Mouse (Mus musculus) embryonic facial prominence, embryonic 11.5 days (tissue): ENCODE data around the gene Chst11. TPM values are rescaled to one million over a fixed set of nuclear protein-coding genes. Genes with fewer than 3 reads are reported as not detected.

Source experiments
- ATAC-seq: fragments of 200-750 bp; cut with Nextera tagmentation; replicated peaks from 2 replicates; pipeline ENCODE4 v1.8.0; 2017; ENCODE audit warnings: low read depth; ENCODE audit not compliant: insufficient number of reproducible peaks, low FRiP score, low TSS enrichment
- DNase-seq: peaks from one replicate; pipeline ENCODE4 v3.0.0-alpha.2; 2015; ENCODE audit warnings: low spot score
- H3K27ac ChIP-seq: fragments of 300-500 bp; sonication (generic); replicated peaks from 2 replicates; pipeline ENCODE4 v1.5.1; 2014; ENCODE audit warnings: mild to moderate bottlenecking, low read depth, low read length, control low read depth
- H3K27me3 ChIP-seq: fragments of 300-500 bp; sonication (generic); 2 replicates; pipeline ENCODE4 v1.6.1; 2014; ENCODE audit warnings: mild to moderate bottlenecking, low read length, moderate library complexity, mixed read lengths; ENCODE audit not compliant: control insufficient read depth, insufficient read depth
- H3K36me3 ChIP-seq: fragments of 300-500 bp; sonication (generic); replicated peaks from 2 replicates; pipeline ENCODE4 v1.6.1; 2014; ENCODE audit warnings: low read depth, mild to moderate bottlenecking, low read length, moderate library complexity, mixed read lengths; ENCODE audit not compliant: control insufficient read depth, insufficient read depth
- H3K4me1 ChIP-seq: fragments of 300-500 bp; sonication (generic); 2 replicates; pipeline ENCODE4 v1.6.1; 2014; ENCODE audit warnings: low read length, mixed read lengths; ENCODE audit not compliant: control insufficient read depth, insufficient read depth
- H3K4me2 ChIP-seq: fragments of 300-500 bp; sonication (generic); 2 replicates; pipeline ENCODE4 v1.6.1; 2014; ENCODE audit warnings: low read depth, mild to moderate bottlenecking, control low read depth, low read length, moderate library complexity
- H3K4me3 ChIP-seq: fragments of 300-500 bp; sonication (generic); 2 replicates; pipeline ENCODE4 v1.5.1; 2014; ENCODE audit warnings: low read depth, low read length, control low read depth
- H3K9ac ChIP-seq: fragments of 300-500 bp; sonication (generic); replicated peaks from 2 replicates; pipeline ENCODE4 v1.6.1; 2014; ENCODE audit warnings: mild to moderate bottlenecking, control low read depth, low read length
- H3K9me3 ChIP-seq: fragments of 300-500 bp; sonication (generic); replicated peaks from 2 replicates; pipeline ENCODE4 v1.6.1; 2016; ENCODE audit warnings: mild to moderate bottlenecking, low read length, inconsistent platforms, mixed read lengths; ENCODE audit not compliant: control insufficient read depth
- WGBS: fragments of 180-500 bp; shearing (Covaris S2); extraction: QIAGEN DNeasy Blood & Tissue Kit; methylation state at CpG from one replicate; pipeline ENCODE4 v1.1.7; 2014; 5-methylcytosine and 5-hydroxymethylcytosine counted together
- polyA plus RNA-seq: library from polyadenylated mRNA; unstranded; fragments of >200 nt; fragmentation: Nextera tagmentation; extraction: Ambion mirVana; gene quantifications from 2 replicates; pipeline ENCODE4 v1.2.1, GENCODE M21; 2014

Chst11 gene
- polyA plus RNA-seq, 1 experiment from 2014 or later = 2.1 TPM

DNA sequence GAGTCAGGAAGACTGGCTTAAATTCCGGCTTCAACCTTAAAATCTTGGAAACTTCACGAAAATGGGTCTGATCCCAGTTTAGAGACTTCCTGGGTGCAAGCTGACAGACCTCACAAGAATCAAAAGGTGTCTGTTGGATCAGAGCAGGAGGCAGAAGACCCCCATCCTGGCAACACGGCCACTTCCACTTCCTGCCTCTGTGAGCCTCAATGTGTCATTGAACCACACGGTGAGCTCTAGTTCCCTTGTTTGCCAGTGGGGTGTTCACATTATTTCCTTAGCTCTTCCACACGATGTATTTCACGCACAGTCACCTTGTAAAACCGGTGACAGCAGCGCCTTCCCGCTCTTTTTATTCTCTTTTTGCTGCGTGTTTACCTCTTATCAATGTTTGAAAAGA lies 54.1 kb downstream of the Chst11 start:
- Histone ChIP-seq H3K4me1 (peaks cover 7% of the 10 kb centered on the region), H3K9ac (no peak overlapping the region), H3K27me3 (no peaks in the 10 kb centered on the region), H3K4me2 (no peak overlapping the region), H3K27ac (no peak overlapping the region), H3K9me3 (no peaks in the 10 kb centered on the region), H3K36me3 (no peaks in the 10 kb centered on the region), H3K4me3 (no peak overlapping the region)
- no peak for DNase-seq
- WGBS = 81% methylated on average over 10 of the region's 10 CpGs
- no peak for ATAC-seq

DNA sequence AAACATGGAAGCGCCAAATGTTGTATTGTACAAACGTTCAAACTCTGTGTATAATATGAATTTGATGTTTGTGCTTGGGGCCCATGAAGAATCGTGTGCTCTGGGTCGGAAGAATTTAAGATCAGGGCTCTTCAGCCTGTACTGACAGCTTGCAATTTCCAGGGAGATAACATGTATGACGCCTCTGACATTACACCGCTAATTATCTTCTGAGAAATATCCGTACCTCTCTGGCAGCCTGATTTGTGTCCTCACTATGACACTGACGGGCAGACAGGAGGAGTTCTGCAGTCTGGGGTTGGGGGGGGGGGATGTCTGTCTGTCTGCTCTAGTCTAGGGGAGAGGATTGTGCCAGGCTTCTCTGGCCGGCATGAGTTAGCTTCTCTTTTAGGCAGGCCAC lies 56.6 kb downstream of the Chst11 start:
- H3K27ac ChIP-seq = no peak overlapping the region
- no peaks in the 10 kb centered on the region for H3K9me3 ChIP-seq
- ATAC-seq (no peak), DNase-seq (no peak)
- H3K4me1 ChIP-seq = peaks cover 7% of the 10 kb centered on the region
- no peaks in the 10 kb centered on the region for H3K36me3 ChIP-seq
- H3K9ac ChIP-seq = no peak overlapping the region
- no peak overlapping the region for H3K4me2 ChIP-seq
- H3K4me3 ChIP-seq = no peak overlapping the region
- WGBS = 73% methylated on average over 9 of the region's 9 CpGs
- H3K27me3 ChIP-seq = no peaks in the 10 kb centered on the region

DNA sequence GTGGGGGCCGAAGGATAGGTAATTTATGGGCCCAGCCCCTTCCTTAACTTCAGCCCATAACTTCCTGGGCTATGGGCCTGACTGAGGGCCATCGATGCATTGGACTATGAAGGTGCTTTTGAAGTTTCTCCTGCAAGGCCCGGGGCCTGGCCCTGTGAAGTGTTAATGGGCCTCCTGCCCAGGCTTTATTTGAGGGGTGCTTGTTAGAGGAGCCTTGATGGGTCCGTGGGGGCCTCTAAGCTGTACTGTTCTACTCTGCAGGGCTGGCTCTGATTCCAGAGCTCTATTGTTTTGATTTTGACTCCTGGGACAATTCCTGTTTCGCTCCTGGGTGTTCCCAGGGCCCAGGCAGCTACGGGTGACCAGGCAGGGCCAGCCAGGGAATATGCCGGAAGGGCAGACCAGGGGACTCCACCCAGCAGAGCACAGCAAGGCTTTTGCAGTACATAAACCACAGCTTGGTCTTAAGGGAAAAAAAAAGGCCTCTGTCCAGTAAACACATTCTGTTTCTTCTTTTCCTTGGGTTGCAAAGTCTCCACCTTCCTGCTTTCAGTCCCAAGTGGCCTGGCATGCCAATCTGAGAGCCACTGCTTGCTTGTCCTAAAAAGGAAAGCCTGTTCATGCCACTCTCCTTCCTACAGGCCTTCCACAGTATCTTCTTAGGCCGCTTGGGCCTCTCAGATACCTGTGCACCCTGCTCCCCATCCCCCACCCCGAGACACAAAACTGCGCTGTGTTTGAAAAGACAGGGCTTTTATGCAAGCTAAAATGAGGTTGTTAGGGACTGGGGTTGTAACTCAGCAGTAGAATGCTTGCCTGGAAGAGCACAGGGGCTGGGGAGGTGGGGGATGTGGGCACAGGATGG lies 57.5 kb downstream of the Chst11 start:
- ATAC-seq (0 out of 2 replicates have a peak, but pooled peaks have one; percentile 15), DNase-seq (no peak)
- peak overlapping the region; percentile 47 for H3K27ac ChIP-seq
- H3K4me2 ChIP-seq = no peak overlapping the region
- 34% methylated on average over 10 of the region's 10 CpGs for WGBS
- no peaks in the 10 kb centered on the region for H3K9me3 ChIP-seq
- peaks cover 7% of the 10 kb centered on the region for H3K4me1 ChIP-seq
- no peaks in the 10 kb centered on the region for H3K27me3 ChIP-seq
- H3K4me3 ChIP-seq = no peak overlapping the region
- 0 out of 2 replicates have a peak overlapping the region, but pooled peaks have one; percentile 18 for H3K9ac ChIP-seq
- H3K36me3 ChIP-seq = no peaks in the 10 kb centered on the region

DNA sequence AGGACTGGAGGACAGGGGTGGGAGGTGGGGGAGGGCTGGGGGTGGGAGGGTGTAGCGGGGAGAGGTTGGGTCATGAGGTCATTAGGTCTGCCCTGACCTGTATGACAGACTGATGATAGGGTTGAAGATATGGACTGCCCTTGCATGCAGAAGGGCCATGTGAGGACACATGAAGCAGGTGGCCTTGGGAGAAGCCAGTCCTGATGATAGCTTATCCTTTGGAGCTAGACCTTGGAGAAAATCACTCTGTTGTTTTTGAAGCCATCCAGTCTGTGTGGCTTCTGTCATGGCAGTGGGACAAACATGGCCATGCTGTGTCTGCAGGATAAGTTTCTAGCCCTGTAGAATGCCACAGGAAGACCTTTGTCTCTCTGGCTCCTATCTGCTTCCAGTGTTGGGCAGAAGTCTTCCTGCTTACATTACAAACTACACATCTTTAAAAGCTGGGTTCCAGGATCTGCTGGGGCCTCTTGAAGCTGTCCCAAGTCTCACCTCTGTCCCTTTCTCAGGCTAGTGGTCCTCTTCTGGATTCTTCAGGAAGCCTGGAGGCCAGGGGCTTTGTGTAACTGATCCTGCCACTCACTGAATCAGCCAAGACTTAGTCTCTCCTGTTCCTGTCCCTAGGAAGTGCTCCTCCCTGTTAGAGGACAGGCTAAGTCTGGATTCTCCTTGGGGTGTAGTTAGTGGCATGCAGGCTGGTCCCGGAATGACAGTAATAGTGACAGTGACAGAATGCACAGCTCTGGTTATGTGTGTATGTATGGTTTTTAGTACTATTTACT lies 58.4 kb downstream of the Chst11 start:
- WGBS = 59% methylated on average over 2 of the region's 2 CpGs
- Histone ChIP-seq H3K27ac (peak overlapping the region; percentile 47), H3K36me3 (no peaks in the 10 kb centered on the region), H3K4me1 (peaks cover 7% of the 10 kb centered on the region), H3K9ac (no peak overlapping the region), H3K27me3 (no peaks in the 10 kb centered on the region), H3K9me3 (no peaks in the 10 kb centered on the region), H3K4me2 (no peak overlapping the region), H3K4me3 (no peak overlapping the region)
- DNase-seq (no peak), ATAC-seq (no peak)

DNA sequence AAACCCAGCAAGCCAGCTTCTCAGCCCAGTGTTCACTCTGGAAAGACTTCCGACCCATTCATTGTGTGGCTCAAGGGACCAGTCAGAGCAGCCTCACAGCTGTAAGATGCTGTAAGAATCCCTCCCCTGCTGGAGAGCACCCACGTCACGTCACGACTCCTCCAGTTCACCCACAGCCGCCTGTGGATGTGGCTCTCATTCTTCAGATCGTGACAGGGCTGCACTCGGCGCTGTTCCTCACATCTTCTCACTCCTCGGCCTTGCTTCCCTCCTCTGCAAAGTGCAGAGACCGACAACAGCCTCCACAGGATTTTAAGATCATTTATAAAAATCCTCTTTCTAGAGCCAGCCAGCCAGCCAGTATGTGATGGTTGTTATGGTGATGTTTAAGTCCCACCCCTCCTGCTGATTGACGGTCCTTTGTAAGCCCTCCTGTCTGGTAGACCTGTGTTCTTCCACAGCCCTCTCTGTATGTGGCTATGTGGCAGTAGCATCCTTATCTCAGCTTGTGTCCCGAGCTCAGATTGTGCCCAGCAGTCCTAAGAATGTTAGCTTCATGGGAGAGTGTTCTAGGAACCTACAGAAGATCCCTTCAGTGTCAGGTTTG lies 64.0 kb downstream of the Chst11 start:
- H3K4me2 ChIP-seq = no peak overlapping the region
- H3K9me3 ChIP-seq = no peaks in the 10 kb centered on the region
- no peaks in the 10 kb centered on the region for H3K4me1 ChIP-seq
- no peaks in the 10 kb centered on the region for H3K36me3 ChIP-seq
- DNase-seq (no peak), ATAC-seq (no peak)
- no peaks in the 10 kb centered on the region for H3K27me3 ChIP-seq
- no peak overlapping the region for H3K4me3 ChIP-seq
- 74% methylated on average over 12 of the region's 12 CpGs for WGBS
- H3K9ac ChIP-seq = no peak overlapping the region
- no peak overlapping the region for H3K27ac ChIP-seq

DNA sequence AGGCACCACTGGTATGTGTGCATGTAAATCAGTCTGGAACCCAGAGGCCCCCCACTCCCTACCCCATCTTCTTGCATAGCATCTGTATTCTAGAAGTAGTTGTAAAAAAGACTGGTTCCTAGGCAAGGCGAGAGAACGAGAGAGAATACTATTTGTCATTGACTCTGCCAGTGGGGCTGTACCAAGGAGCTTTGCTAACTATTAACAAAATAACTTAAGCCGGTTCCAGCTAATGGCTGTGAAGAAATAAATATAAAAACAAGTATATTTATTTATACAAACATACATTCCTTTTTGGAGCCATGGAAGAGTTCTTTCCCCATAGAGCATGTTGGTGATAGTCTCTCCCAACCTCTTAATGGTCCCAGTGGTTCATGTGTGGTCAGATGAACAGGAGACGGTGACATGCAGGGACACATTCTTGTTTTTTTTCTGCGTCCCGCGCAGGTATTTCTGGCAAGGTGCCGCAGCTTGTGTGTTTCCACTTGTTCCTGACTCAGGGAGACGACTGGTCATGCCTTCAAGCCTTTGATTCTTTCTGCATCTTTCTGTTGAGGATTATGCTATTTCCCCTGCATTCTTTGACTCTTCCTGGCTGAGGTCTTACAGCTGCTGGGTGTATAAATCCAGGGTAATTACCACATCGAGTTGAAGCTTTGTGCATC lies 68.7 kb downstream of the Chst11 start:
- 80% methylated on average over 10 of the region's 10 CpGs for WGBS
- no peak overlapping the region for H3K4me2 ChIP-seq
- H3K27me3 ChIP-seq = no peaks in the 10 kb centered on the region
- DNase-seq (no peak), ATAC-seq (no peak)
- no peaks in the 10 kb centered on the region for H3K36me3 ChIP-seq
- H3K4me3 ChIP-seq = no peak overlapping the region
- H3K9ac ChIP-seq = no peak overlapping the region
- H3K4me1 ChIP-seq = no peaks in the 10 kb centered on the region
- H3K9me3 ChIP-seq = no peaks in the 10 kb centered on the region
- no peak overlapping the region for H3K27ac ChIP-seq

DNA sequence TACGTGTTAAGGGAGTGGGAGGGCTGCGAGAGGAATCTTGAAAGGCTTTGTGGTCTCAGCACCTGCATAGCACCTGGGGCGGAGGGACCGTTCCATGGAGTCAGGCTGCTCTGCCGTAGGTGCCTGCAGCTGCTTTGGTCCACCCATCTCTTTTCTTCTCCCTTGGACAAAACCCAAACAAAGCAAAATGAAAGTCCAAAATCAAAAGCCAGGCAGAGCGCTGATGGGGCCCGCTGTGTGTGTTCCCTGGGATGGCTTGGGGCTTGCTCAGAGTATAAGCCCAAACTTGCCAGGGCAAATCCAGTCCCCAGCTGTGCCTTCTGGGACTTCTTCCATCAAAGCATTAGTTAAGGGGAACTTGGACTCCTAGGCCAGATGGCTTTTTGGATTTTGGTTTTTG lies 71.0 kb downstream of the Chst11 start:
- Histone ChIP-seq H3K9ac (no peak overlapping the region), H3K27me3 (no peaks in the 10 kb centered on the region), H3K4me2 (no peak overlapping the region), H3K9me3 (no peaks in the 10 kb centered on the region), H3K36me3 (no peaks in the 10 kb centered on the region), H3K27ac (no peak overlapping the region), H3K4me3 (no peak overlapping the region), H3K4me1 (no peaks in the 10 kb centered on the region; the same call in 1 of the 2 replicates)
- ATAC-seq (no peak), DNase-seq (no peak)
- WGBS = 73% methylated on average over 7 of the region's 7 CpGs
